Mouse (Mus musculus) ovary, adult 18-20 months (tissue): ENCODE data around the gene Tmem176b.
"Not testable (repeated sequence)": the region's sequence is repeated elsewhere in the genome, so short reads cannot be mapped to it uniquely, and the experiment has no call there.

ENCODE experiments used
- DNase-seq: peaks from one replicate; pipeline ENCODE4 v3.0.0; 2022; ENCODE audit warnings: low spot score, mixed read lengths

Tmem176b gene

GRCm38 (mm10) chr6:48842111-48842842 is 981 bp upstream of the Tmem176b start:
- DNase-seq, result no peak

- peak; percentile 45 for DNase-seq
These were observed 826 bp downstream of the Tmem176b start, which contains the start of gene Tmem176a for GRCm38 (mm10) chr6:48840371-48840969. TSS of gene Tmem176a (plus strand) at chr6:48840919.

GRCm38 (mm10) chr6:48838321-48839080 is 2.8 kb downstream of the Tmem176b start:
- DNase-seq, result no peak

- no peak for DNase-seq
These were observed 3.8 kb downstream of the Tmem176b start for GRCm38 (mm10) chr6:48837516-48837915.

GRCm38 (mm10) chr6:48836146-48836545 is 5.2 kb downstream of the Tmem176b start:
- no peak for DNase-seq

GRCm38 (mm10) chr6:48835241-48835640 is 6.1 kb downstream of the Tmem176b start:
- no peak for DNase-seq

GRCm38 (mm10) chr6:48833515-48833914 is 7.8 kb downstream of the Tmem176b start:
- DNase-seq, result no peak

- no peak for DNase-seq
These were observed 8.9 kb downstream of the Tmem176b start for GRCm38 (mm10) chr6:48832426-48832825.

- DNase-seq, result no peak
These were observed 10.2 kb downstream of the Tmem176b start for GRCm38 (mm10) chr6:48831141-48831540.

- DNase-seq, result no peak
These were observed 11.1 kb downstream of the Tmem176b start for GRCm38 (mm10) chr6:48830241-48830640.

GRCm38 (mm10) chr6:48829651-48830050 is 11.6 kb downstream of the Tmem176b start:
- no peak for DNase-seq

- DNase-seq, result no peak
These were observed 12.3 kb downstream of the Tmem176b start for GRCm38 (mm10) chr6:48828976-48829375.

- no peak for DNase-seq
These were observed 16.3 kb downstream of the Tmem176b start for GRCm38 (mm10) chr6:48825016-48825415.

- DNase-seq, result not testable (repeated sequence)
These were observed 19.1 kb downstream of the Tmem176b start for GRCm38 (mm10) chr6:48821991-48822785.

- DNase-seq, result no peak
These were observed 23.5 kb downstream of the Tmem176b start for GRCm38 (mm10) chr6:48817815-48818214.

GRCm38 (mm10) chr6:48815013-48815412 is 26.3 kb downstream of the Tmem176b start:
- DNase-seq, result no peak

GRCm38 (mm10) chr6:48809494-48810219 is 31.6 kb downstream of the Tmem176b start:
- no peak for DNase-seq

- no peak for DNase-seq
These were observed 34.5 kb downstream of the Tmem176b start for GRCm38 (mm10) chr6:48806746-48807145.

- no peak for DNase-seq
These were observed 37.0 kb downstream of the Tmem176b start for GRCm38 (mm10) chr6:48804346-48804745.

- no peak for DNase-seq
These were observed 37.8 kb downstream of the Tmem176b start for GRCm38 (mm10) chr6:48803406-48804051.

GRCm38 (mm10) chr6:48801897-48802296 is 39.4 kb downstream of the Tmem176b start:
- no peak for DNase-seq
